Mouse (Mus musculus) embryonic facial prominence, embryonic 13.5 days (tissue): ENCODE data around the gene Reps2. TPM values are rescaled to one million over a fixed set of nuclear protein-coding genes. Genes with fewer than 3 reads are reported as not detected.

Source experiments
- ATAC-seq: fragments of 200-750 bp; cut with Nextera tagmentation; 2 replicates; pipeline ENCODE4 v1.8.0; 2017; ENCODE audit warnings: low read depth; ENCODE audit not compliant: insufficient number of reproducible peaks, insufficient read depth, low FRiP score, low TSS enrichment
- H3K27ac ChIP-seq: fragments of 300-500 bp; sonication (generic); 2 replicates; pipeline ENCODE4 v1.5.1; 2015; ENCODE audit warnings: moderate library complexity, mild to moderate bottlenecking, inconsistent platforms
- H3K27me3 ChIP-seq: fragments of 300-500 bp; sonication (generic); 2 replicates; pipeline ENCODE4 v1.6.1; 2015; ENCODE audit warnings: mild to moderate bottlenecking, inconsistent platforms
- H3K36me3 ChIP-seq: fragments of 300-500 bp; sonication (generic); 2 replicates; pipeline ENCODE4 v1.6.1; 2015; ENCODE audit warnings: mild to moderate bottlenecking, inconsistent platforms
- H3K4me1 ChIP-seq: fragments of 300-500 bp; sonication (generic); 2 replicates; pipeline ENCODE4 v1.6.1; 2015; ENCODE audit warnings: inconsistent platforms
- H3K4me2 ChIP-seq: fragments of 300-500 bp; sonication (generic); 2 replicates; pipeline ENCODE4 v1.6.1; 2015; ENCODE audit warnings: moderate library complexity, mild to moderate bottlenecking, inconsistent platforms
- H3K4me3 ChIP-seq: fragments of 300-500 bp; sonication (generic); 2 replicates; pipeline ENCODE4 v1.5.1; 2015; ENCODE audit warnings: mild to moderate bottlenecking, inconsistent platforms
- H3K9ac ChIP-seq: fragments of 300-500 bp; sonication (generic); 2 replicates; pipeline ENCODE4 v1.6.1; 2015; ENCODE audit warnings: mild to moderate bottlenecking, inconsistent platforms
- H3K9me3 ChIP-seq: fragments of 300-500 bp; sonication (generic); 2 replicates; pipeline ENCODE4 v1.6.1; 2016; ENCODE audit warnings: inconsistent platforms
- WGBS: fragments of 180-500 bp; shearing (Covaris S2); methylation state at CpG from one replicate; pipeline ENCODE4 v1.1.7; 2015; ENCODE audit warnings: mixed read lengths; 5-methylcytosine and 5-hydroxymethylcytosine counted together
- polyA plus RNA-seq: library from polyadenylated mRNA; unstranded; fragments of >200 nt; fragmentation: Nextera tagmentation; extraction: Ambion mirVana; gene quantifications from 2 replicates; pipeline ENCODE4 v1.2.1, GENCODE M21; 2015

Reps2 gene
- polyA plus RNA-seq, 1 experiment from 2014 or later: 1.00 TPM

- Histone ChIP-seq H3K27me3 (peaks cover 32% of the 10 kb centered on the region), H3K27ac (no peak overlapping the region), H3K36me3 (no peaks in the 10 kb centered on the region)
These were observed 59.1 kb downstream of the Reps2 start for GRCm38 (mm10) chrX:162584349-162584748.

GRCm38 (mm10) chrX:162580521-162580920 lies 62.9 kb downstream of the Reps2 start:
- Histone ChIP-seq H3K27me3 (peaks cover 45% of the 10 kb centered on the region), H3K9ac (no peak overlapping the region), H3K4me3 (no peak overlapping the region), H3K27ac (no peak overlapping the region), H3K4me2 (no peak overlapping the region), H3K4me1 (no peaks in the 10 kb centered on the region), H3K36me3 (no peaks in the 10 kb centered on the region), H3K9me3 (no peaks in the 10 kb centered on the region)
- 76% methylated on average over 3 of the region's 3 CpGs for WGBS
- ATAC-seq: no peak

More at GRCm38 (mm10) chrX:162584349-162584748, 59.1 kb downstream of the Reps2 start:
- Histone ChIP-seq H3K4me2 (no peak overlapping the region), H3K9me3 (no peaks in the 10 kb centered on the region), H3K9ac (no peak overlapping the region), H3K4me1 (no peaks in the 10 kb centered on the region), H3K4me3 (no peak overlapping the region)
- WGBS: 63% methylated on average over 3 of the region's 3 CpGs
- ATAC-seq: no peak

GRCm38 (mm10) chrX:162568439-162568838 lies 75.0 kb downstream of the Reps2 start:
- no peak for ATAC-seq
- no peaks in the 10 kb centered on the region for H3K36me3 ChIP-seq
- H3K27me3 ChIP-seq: no peaks in the 10 kb centered on the region; the same call in 1 of the 2 replicates
- no peaks in the 10 kb centered on the region for H3K4me1 ChIP-seq
- no peaks in the 10 kb centered on the region for H3K9me3 ChIP-seq
- 59% methylated on average over 2 of the region's 2 CpGs for whole genome bisulfite sequencing
- H3K27ac ChIP-seq: no peak overlapping the region
- H3K9ac ChIP-seq: no peak overlapping the region
- H3K4me3 ChIP-seq: no peak overlapping the region
- no peak overlapping the region for H3K4me2 ChIP-seq

GRCm38 (mm10) chrX:162565501-162565900 lies 77.9 kb downstream of the Reps2 start:
- H3K36me3 ChIP-seq: no peaks in the 10 kb centered on the region
- no peak for ATAC-seq
- H3K27ac ChIP-seq: no peak overlapping the region
- H3K9me3 ChIP-seq: no peaks in the 10 kb centered on the region
- no peaks in the 10 kb centered on the region for H3K4me1 ChIP-seq
- WGBS: 85% methylated on average over 4 of the region's 4 CpGs
- H3K4me3 ChIP-seq: no peak overlapping the region
- no peak overlapping the region for H3K4me2 ChIP-seq
- H3K9ac ChIP-seq: no peak overlapping the region
- H3K27me3 ChIP-seq: peaks cover 3% of the 10 kb centered on the region; the same call in 1 of the 2 replicates

GRCm38 (mm10) chrX:162556459-162556841 lies 87.0 kb downstream of the Reps2 start:
- Histone ChIP-seq H3K9ac (no peak overlapping the region), H3K27me3 (peaks cover 39% of the 10 kb centered on the region), H3K4me3 (no peak overlapping the region), H3K27ac (no peak overlapping the region), H3K9me3 (no peaks in the 10 kb centered on the region), H3K36me3 (no peaks in the 10 kb centered on the region), H3K4me1 (peaks cover 3% of the 10 kb centered on the region; the same call in 1 of the 2 replicates), H3K4me2 (no peak overlapping the region)
- ATAC-seq: no peak
- 55% methylated on average over 6 of the region's 6 CpGs for WGBS

- peaks cover 3% of the 10 kb centered on the region; the same call in 1 of the 2 replicates for H3K4me1 ChIP-seq
- H3K9me3 ChIP-seq: no peaks in the 10 kb centered on the region
- H3K4me2 ChIP-seq: no peak overlapping the region
- H3K4me3 ChIP-seq: no peak overlapping the region
- no peaks in the 10 kb centered on the region for H3K36me3 ChIP-seq
- H3K9ac ChIP-seq: no peak overlapping the region
- H3K27ac ChIP-seq: no peak overlapping the region
- peaks cover 40% of the 10 kb centered on the region for H3K27me3 ChIP-seq
- ATAC-seq: no peak
- WGBS: 74% methylated on average over 1 of the region's 1 CpGs
These were observed 87.6 kb downstream of the Reps2 start for GRCm38 (mm10) chrX:162555729-162556458.

- Histone ChIP-seq H3K4me3 (no peak overlapping the region), H3K9ac (no peak overlapping the region), H3K4me1 (peaks cover 3% of the 10 kb centered on the region; the same call in 1 of the 2 replicates), H3K36me3 (no peaks in the 10 kb centered on the region), H3K27ac (no peak overlapping the region), H3K9me3 (no peaks in the 10 kb centered on the region), H3K4me2 (no peak overlapping the region), H3K27me3 (peaks cover 43% of the 10 kb centered on the region)
- ATAC-seq: no peak
- 55% methylated on average over 3 of the region's 3 CpGs for WGBS
These were observed 88.9 kb downstream of the Reps2 start for GRCm38 (mm10) chrX:162554513-162554912.

GRCm38 (mm10) chrX:162552383-162552782 lies 91.1 kb downstream of the Reps2 start:
- no peak for ATAC-seq
- 47% methylated on average over 8 of the region's 8 CpGs for WGBS

GRCm38 (mm10) chrX:162545037-162545436 lies 98.4 kb downstream of the Reps2 start:
- H3K9ac ChIP-seq: no peak overlapping the region
- ATAC-seq: no peak
- peaks cover 31% of the 10 kb centered on the region for H3K27me3 ChIP-seq
- H3K4me1 ChIP-seq: 0 out of 2 replicates have a peak, but pooled peaks cover 4% of the 10 kb centered on the region
- no peak overlapping the region for H3K4me3 ChIP-seq
- H3K36me3 ChIP-seq: no peaks in the 10 kb centered on the region
- H3K9me3 ChIP-seq: no peaks in the 10 kb centered on the region
- H3K27ac ChIP-seq: no peak overlapping the region
- no peak overlapping the region for H3K4me2 ChIP-seq

More at GRCm38 (mm10) chrX:162552383-162552782, 91.1 kb downstream of the Reps2 start:
- H3K9ac ChIP-seq: no peak overlapping the region
- no peaks in the 10 kb centered on the region for H3K36me3 ChIP-seq
- no peak overlapping the region for H3K4me2 ChIP-seq
- no peak overlapping the region for H3K27ac ChIP-seq
- H3K4me3 ChIP-seq: no peak overlapping the region
- peaks cover 42% of the 10 kb centered on the region for H3K27me3 ChIP-seq
- peaks cover 3% of the 10 kb centered on the region; the same call in 1 of the 2 replicates for H3K4me1 ChIP-seq
- no peaks in the 10 kb centered on the region for H3K9me3 ChIP-seq

GRCm38 (mm10) chrX:162542576-162543227 lies 100.7 kb downstream of the Reps2 start:
- peaks cover 33% of the 10 kb centered on the region for H3K27me3 ChIP-seq
- H3K9me3 ChIP-seq: no peaks in the 10 kb centered on the region
- no peak for ATAC-seq
- no peak overlapping the region for H3K4me3 ChIP-seq
- H3K27ac ChIP-seq: no peak overlapping the region
- no peak overlapping the region for H3K4me2 ChIP-seq
- H3K9ac ChIP-seq: no peak overlapping the region
- no peaks in the 10 kb centered on the region for H3K36me3 ChIP-seq
- 24% methylated on average over 1 of the region's 1 CpGs for WGBS
- 0 out of 2 replicates have a peak, but pooled peaks cover 4% of the 10 kb centered on the region for H3K4me1 ChIP-seq

GRCm38 (mm10) chrX:162541961-162542360 lies 101.5 kb downstream of the Reps2 start:
- no peaks in the 10 kb centered on the region for H3K36me3 ChIP-seq
- H3K4me3 ChIP-seq: no peak overlapping the region
- no peak overlapping the region for H3K27ac ChIP-seq
- ATAC-seq: no peak
- H3K4me2 ChIP-seq: no peak overlapping the region
- H3K4me1 ChIP-seq: 0 out of 2 replicates have a peak, but pooled peaks cover 4% of the 10 kb centered on the region
- peaks cover 33% of the 10 kb centered on the region for H3K27me3 ChIP-seq
- no peak overlapping the region for H3K9ac ChIP-seq
- no peaks in the 10 kb centered on the region for H3K9me3 ChIP-seq
- WGBS: 93% methylated on average over 1 of the region's 1 CpGs

GRCm38 (mm10) chrX:162531016-162531415 lies 112.4 kb downstream of the Reps2 start:
- H3K4me1 ChIP-seq: no peaks in the 10 kb centered on the region
- peaks cover 28% of the 10 kb centered on the region for H3K27me3 ChIP-seq
- no peaks in the 10 kb centered on the region for H3K36me3 ChIP-seq
- H3K4me3 ChIP-seq: no peak overlapping the region
- no peak overlapping the region for H3K27ac ChIP-seq
- no peak for ATAC-seq
- H3K9me3 ChIP-seq: no peaks in the 10 kb centered on the region
- H3K4me2 ChIP-seq: no peak overlapping the region
- H3K9ac ChIP-seq: no peak overlapping the region
- 84% methylated on average over 2 of the region's 2 CpGs for WGBS
